Mouse (Mus musculus) megakaryocyte, embryonic 14.5 days (primary cell): ENCODE data around the gene Fkbp15.

Source experiments
- FLI1 ChIP-seq: IDR thresholded peaks from 2 replicates; pipeline ENCODE4 v1.6.1; 2012; ENCODE audit warnings: low read length, inconsistent platforms, mixed read lengths
- GATA1 ChIP-seq: IDR thresholded peaks from 3 replicates; pipeline ENCODE4 v1.6.1; 2012; ENCODE audit warnings: mixed read lengths, low read length, inconsistent platforms, borderline replicate concordance

GRCm38 (mm10) chr4:62265154-62265836, 95.1 kb downstream of the Fkbp15 start:
- TF ChIP-seq GATA1 = no peak
- TF ChIP-seq FLI1 = no peak
